Mouse (Mus musculus) forebrain, embryonic 16.5 days (tissue): ENCODE measurements at regions not wholly inside any gene's neighbourhood (a gene's known extent, or its start where the extent isn't known, plus 50 kb on each side); places are given as distances from the start of the nearest gene placed in this dataset.

ENCODE experiments used
- ATAC-seq: fragments of 200-750 bp; cut with Nextera tagmentation; 2 replicates; pipeline ENCODE4 v1.8.0; 2017; ENCODE audit warnings: mild to moderate bottlenecking, moderate library complexity
- H3K27ac ChIP-seq: fragments of 300-500 bp; sonication (generic); 2 replicates; pipeline ENCODE4 v1.5.1; 2014; ENCODE audit warnings: low read length, control low read depth
- H3K27me3 ChIP-seq: fragments of 300-500 bp; sonication (generic); replicated peaks from 2 replicates; pipeline ENCODE4 v1.6.1; 2014; ENCODE audit warnings: low read length; ENCODE audit not compliant: control insufficient read depth, insufficient read depth
- H3K36me3 ChIP-seq: fragments of 300-500 bp; sonication (generic); 2 replicates; pipeline ENCODE4 v1.6.1; 2014; ENCODE audit not compliant: control insufficient read depth, insufficient read depth
- H3K4me1 ChIP-seq: fragments of 300-500 bp; sonication (generic); replicated peaks from 2 replicates; pipeline ENCODE4 v1.6.1; 2014; ENCODE audit warnings: low read length; ENCODE audit not compliant: control insufficient read depth, insufficient read depth
- H3K4me2 ChIP-seq: fragments of 300-500 bp; sonication (generic); 2 replicates; pipeline ENCODE4 v1.6.1; 2014; ENCODE audit warnings: mild to moderate bottlenecking, low read length, control low read depth
- H3K4me3 ChIP-seq: fragments of 300-500 bp; sonication (generic); replicated peaks from 2 replicates; pipeline ENCODE4 v1.5.1; 2014; ENCODE audit warnings: mild to moderate bottlenecking, low read length, control low read depth
- H3K9ac ChIP-seq: fragments of 300-500 bp; sonication (generic); replicated peaks from 2 replicates; pipeline ENCODE4 v1.6.1; 2014; ENCODE audit warnings: low read depth, low read length, control low read depth
- H3K9me3 ChIP-seq: fragments of 300-500 bp; sonication (generic); 2 replicates; pipeline ENCODE4 v1.6.1; 2016; ENCODE audit warnings: low read length; ENCODE audit not compliant: control insufficient read depth
- WGBS: fragments of 180-500 bp; shearing (Covaris S2); extraction: QIAGEN DNeasy Blood & Tissue Kit; methylation state at CpG from one replicate; pipeline ENCODE4 v1.1.7; 2014; 5-methylcytosine and 5-hydroxymethylcytosine counted together

GRCm38 (mm10) chr13:90797209-90797608, 107.9 kb downstream of the Atp6ap1l start:
- Histone ChIP-seq H3K36me3 (no peaks in the 10 kb centered on the region), H3K27me3 (no peaks in the 10 kb centered on the region), H3K9me3 (no peaks in the 10 kb centered on the region), H3K9ac (no peak overlapping the region), H3K27ac (no peak overlapping the region), H3K4me2 (no peak overlapping the region), H3K4me1 (no peaks in the 10 kb centered on the region), H3K4me3 (no peak overlapping the region)
- 91% methylated on average over 3 of the region's 3 CpGs for WGBS
- no peak for ATAC-seq

DNA sequence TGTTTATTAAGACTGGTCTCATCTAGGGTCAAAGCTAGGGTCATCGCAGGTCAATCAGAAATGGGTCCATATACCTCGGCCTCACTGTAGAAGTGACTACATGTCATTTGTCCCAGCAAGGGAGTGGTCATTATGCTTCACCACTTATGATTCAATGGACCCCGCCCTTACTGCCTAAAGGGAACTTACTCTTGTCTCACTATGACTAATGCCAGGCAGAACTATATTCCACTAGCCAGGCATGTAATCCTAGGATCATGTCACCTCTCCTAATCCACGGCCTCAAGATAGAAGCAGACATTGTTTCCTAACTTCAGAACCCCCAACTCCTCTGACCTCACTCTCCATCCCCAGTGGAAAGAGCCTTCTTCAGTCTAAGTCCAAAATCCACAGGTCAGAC, 108.3 kb downstream of the Atp6ap1l start:
- Histone ChIP-seq H3K4me1 (no peaks in the 10 kb centered on the region), H3K27me3 (no peaks in the 10 kb centered on the region), H3K9me3 (no peaks in the 10 kb centered on the region), H3K4me3 (no peak overlapping the region), H3K4me2 (no peak overlapping the region), H3K9ac (no peak overlapping the region), H3K27ac (no peak overlapping the region), H3K36me3 (no peaks in the 10 kb centered on the region)
- no peak for ATAC-seq
- 94% methylated on average over 4 of the region's 4 CpGs for WGBS

DNA sequence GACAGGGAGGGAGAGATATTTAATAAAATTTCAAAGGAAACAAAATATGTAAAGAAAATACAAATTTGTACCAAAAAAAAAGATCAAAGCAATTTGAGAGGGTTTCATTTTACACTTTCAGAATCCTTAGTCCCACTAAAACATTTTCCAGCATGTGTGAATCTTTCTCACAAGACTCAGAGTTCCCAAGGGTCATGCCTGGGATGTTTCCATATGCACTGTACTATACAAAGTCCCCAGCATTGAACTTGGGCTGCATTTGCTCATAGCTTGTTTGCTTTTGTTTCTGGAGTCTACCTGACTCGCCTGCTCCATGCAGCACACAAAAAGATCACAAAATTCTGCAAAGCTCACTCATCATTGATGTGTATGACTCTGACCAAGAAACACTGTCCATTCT, 122.7 kb downstream of the Atp6ap1l start:
- Histone ChIP-seq H3K9ac (no peak overlapping the region), H3K4me1 (no peaks in the 10 kb centered on the region), H3K9me3 (no peaks in the 10 kb centered on the region), H3K4me3 (no peak overlapping the region), H3K27me3 (no peaks in the 10 kb centered on the region), H3K4me2 (no peak overlapping the region), H3K27ac (no peak overlapping the region), H3K36me3 (no peaks in the 10 kb centered on the region)
- ATAC-seq: no peak
- 91% methylated on average over 1 of the region's 1 CpGs for WGBS

GRCm38 (mm10) chr13:90781974-90782373, 123.2 kb downstream of the Atp6ap1l start:
- no peaks in the 10 kb centered on the region for H3K9me3 ChIP-seq
- ATAC-seq: no peak
- H3K27ac ChIP-seq: no peak overlapping the region
- no peaks in the 10 kb centered on the region for H3K36me3 ChIP-seq
- no peaks in the 10 kb centered on the region for H3K4me1 ChIP-seq
- no peak overlapping the region for H3K4me2 ChIP-seq
- WGBS: 76% methylated on average over 2 of the region's 2 CpGs
- H3K27me3 ChIP-seq: no peaks in the 10 kb centered on the region
- H3K4me3 ChIP-seq: no peak overlapping the region
- no peak overlapping the region for H3K9ac ChIP-seq

DNA sequence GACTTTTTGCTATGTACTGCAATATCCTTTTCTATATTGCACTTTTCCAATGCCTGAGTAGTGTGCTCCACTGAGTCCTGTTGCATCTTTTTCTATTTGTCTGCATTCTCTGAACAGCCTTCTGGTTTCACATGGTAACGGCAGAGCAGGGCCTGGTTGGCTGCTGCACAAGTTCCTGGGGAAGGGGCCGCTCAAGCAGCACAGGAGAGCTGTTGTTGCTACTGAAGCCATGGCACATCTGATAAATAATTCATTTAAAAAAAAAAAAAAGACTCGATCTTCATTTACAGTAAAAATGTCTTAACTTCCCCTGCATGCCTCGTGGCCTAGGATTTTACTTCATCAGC, 127.2 kb downstream of the Atp6ap1l start:
- Histone ChIP-seq H3K27ac (no peak overlapping the region), H3K4me1 (no peaks in the 10 kb centered on the region), H3K9me3 (no peaks in the 10 kb centered on the region), H3K36me3 (no peaks in the 10 kb centered on the region), H3K27me3 (no peaks in the 10 kb centered on the region), H3K4me2 (no peak overlapping the region), H3K4me3 (no peak overlapping the region), H3K9ac (no peak overlapping the region)
- WGBS: 47% methylated on average over 4 of the region's 4 CpGs
- peak; percentile 93 for ATAC-seq

GRCm38 (mm10) chr13:90777123-90777951, 127.8 kb downstream of the Atp6ap1l start:
- Histone ChIP-seq H3K9ac (no peak overlapping the region), H3K4me3 (no peak overlapping the region), H3K9me3 (no peaks in the 10 kb centered on the region), H3K4me1 (no peaks in the 10 kb centered on the region), H3K4me2 (no peak overlapping the region), H3K27ac (no peak overlapping the region), H3K36me3 (no peaks in the 10 kb centered on the region), H3K27me3 (no peaks in the 10 kb centered on the region)
- ATAC-seq: peak; percentile 39; the same call in 1 of the 2 replicates
- 81% methylated on average over 5 of the region's 5 CpGs for WGBS

DNA sequence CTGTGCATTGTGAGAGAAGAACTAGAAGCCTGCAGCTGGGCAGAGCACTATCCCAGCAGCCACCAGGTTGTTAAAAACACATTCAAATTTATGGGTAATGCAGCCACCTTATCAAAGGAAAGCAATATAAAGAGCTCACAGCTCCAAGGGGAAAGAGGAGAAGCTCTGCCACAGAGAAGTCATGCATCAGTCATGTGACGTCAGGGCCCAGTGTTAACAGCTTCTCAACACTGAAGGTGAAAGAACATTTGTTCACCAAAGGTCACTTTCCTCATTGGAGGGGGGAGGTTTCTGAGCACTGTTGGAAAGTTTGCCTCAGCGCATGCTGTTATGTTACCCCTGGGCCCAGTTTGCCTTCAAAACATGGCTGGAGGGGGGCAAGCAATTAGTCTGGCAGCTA, 143.0 kb downstream of the Atp6ap1l start:
- Histone ChIP-seq H3K27me3 (no peaks in the 10 kb centered on the region), H3K27ac (no peak overlapping the region), H3K4me1 (no peaks in the 10 kb centered on the region), H3K9ac (no peak overlapping the region), H3K4me2 (no peak overlapping the region), H3K9me3 (no peaks in the 10 kb centered on the region), H3K36me3 (no peaks in the 10 kb centered on the region), H3K4me3 (no peak overlapping the region)
- no peak for ATAC-seq
- 40% methylated on average over 2 of the region's 2 CpGs for WGBS

DNA sequence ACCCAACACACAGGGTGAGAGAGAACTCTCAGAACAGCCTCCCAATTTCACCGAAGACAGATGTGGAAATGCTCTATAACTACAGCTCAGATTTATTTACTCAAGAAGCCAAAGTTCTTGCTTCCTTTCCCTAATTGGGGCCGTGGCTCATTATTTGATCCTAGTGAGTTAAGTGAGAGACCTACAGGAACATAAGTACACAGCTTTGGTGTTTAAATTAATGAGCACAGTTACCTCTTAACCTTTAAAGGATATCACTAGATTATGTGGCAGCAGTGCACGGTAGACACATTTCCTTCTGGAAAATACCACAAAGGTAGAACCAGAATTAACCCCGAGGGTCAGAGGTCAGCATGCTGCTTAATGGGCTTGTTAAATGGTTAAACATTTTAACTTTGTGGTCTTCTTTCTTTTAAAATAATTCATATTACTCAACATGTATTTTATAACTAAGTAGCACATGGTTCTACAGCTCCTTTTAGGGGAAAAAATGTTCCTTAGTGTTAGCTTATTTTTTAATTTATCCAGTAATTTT, 144.6 kb downstream of the Atp6ap1l start:
- ATAC-seq: no peak
- Histone ChIP-seq H3K4me1 (no peaks in the 10 kb centered on the region), H3K4me2 (no peak overlapping the region)

GRCm38 (mm10) chr13:90754451-90754850, 150.7 kb downstream of the Atp6ap1l start:
- H3K9ac ChIP-seq: no peak overlapping the region
- no peak for ATAC-seq
- H3K36me3 ChIP-seq: no peaks in the 10 kb centered on the region
- no peak overlapping the region for H3K27ac ChIP-seq
- no peak overlapping the region for H3K4me2 ChIP-seq
- no peaks in the 10 kb centered on the region for H3K9me3 ChIP-seq
- H3K4me1 ChIP-seq: no peaks in the 10 kb centered on the region
- H3K27me3 ChIP-seq: no peaks in the 10 kb centered on the region
- 87% methylated on average over 3 of the region's 3 CpGs for WGBS
- no peak overlapping the region for H3K4me3 ChIP-seq

More for the DNA sequence above, 144.6 kb downstream of the Atp6ap1l start:
- WGBS: 71% methylated on average over 4 of the region's 4 CpGs
- Histone ChIP-seq H3K9me3 (no peaks in the 10 kb centered on the region), H3K36me3 (no peaks in the 10 kb centered on the region), H3K4me3 (no peak overlapping the region), H3K9ac (no peak overlapping the region), H3K27ac (no peak overlapping the region), H3K27me3 (no peaks in the 10 kb centered on the region)
